Mouse (Mus musculus) liver, postnatal 0 days (tissue): ENCODE data around the gene Pard3b.
A peak's percentile ranks its signal among the peaks of the same experiment; 100 is the strongest.

ENCODE experiments used
- CTCF ChIP-seq: sonication (generic); IDR thresholded peaks from 2 replicates; pipeline ENCODE4 v1.5.1; 2016; ENCODE audit warnings: antibody characterized with exemption, low read depth
- EP300 ChIP-seq: IDR thresholded peaks from 2 replicates; pipeline ENCODE4 v1.6.1; 2016; ENCODE audit warnings: antibody characterized with exemption, low read depth, mild to moderate bottlenecking

GRCm38 (mm10) chr1:61771213-61771612, 132.6 kb downstream of the Pard3b start:
- peak; percentile 86 for TF ChIP-seq CTCF
- TF ChIP-seq EP300 = no peak
